Mouse (Mus musculus) stomach, postnatal 0 days (tissue): ENCODE results near the gene Kif12.

Experiments
- CTCF ChIP-seq: IDR thresholded peaks from 2 replicates; pipeline ENCODE4 v1.5.1; 2016; ENCODE audit warnings: antibody characterized with exemption, low read depth, mild to moderate bottlenecking, moderate library complexity
- EP300 ChIP-seq: optimal IDR thresholded peaks from 2 replicates; pipeline ENCODE3; 2016; ENCODE audit warnings: antibody characterized with exemption

DNA sequence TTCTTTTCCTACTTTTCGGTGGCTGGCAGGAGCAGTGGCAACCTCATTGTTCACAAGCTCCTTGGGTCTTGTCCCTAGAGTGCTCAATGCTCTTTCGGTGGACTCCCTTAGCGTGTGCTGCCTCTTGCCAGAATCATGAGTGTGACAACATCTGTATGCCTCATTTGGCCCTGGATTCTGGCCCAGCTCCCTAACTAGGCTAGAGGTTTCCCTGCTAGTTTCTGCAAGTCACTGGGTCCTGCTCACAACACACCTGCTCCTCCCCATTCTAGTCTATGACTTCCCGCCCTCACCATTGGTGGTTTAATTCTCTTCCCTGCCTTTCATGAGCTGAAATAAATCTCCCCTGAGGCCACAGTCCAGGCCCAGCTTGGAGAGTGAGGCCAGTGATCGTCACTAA, 27.4 kb upstream of the Kif12 start:
- TF ChIP-seq EP300 (no peak), CTCF (no peak)
